Mouse (Mus musculus): Measurements from ENCODE around the gene Fam219b. TPM values are rescaled to one million over a fixed set of nuclear protein-coding genes. Genes with fewer than 3 reads are reported as not detected.

Fam219b gene
- polyA plus RNA-seq, 1 experiment from 2014 or later = 21.0 TPM

DNA sequence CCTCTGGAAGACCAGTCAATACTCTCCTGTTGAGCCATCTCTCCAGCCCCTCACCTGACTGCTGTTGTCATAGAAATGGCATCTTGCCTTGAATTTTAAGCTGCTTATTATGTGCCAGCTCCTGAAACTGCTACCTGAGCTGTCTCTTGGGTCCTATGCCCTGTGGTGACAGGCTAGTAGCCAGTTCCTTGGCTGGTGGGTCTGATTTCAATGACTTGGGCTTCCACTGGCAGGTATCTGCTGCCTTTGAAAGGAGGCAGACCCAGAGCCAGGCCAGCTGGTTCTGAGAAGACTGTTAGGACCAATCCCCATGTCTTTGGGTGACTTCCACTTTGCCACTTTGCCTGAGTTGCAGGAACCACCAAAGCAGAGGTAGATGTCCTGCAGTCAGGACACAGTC is 37.1 kb downstream of the Fam219b start:
- no peak for ATAC-seq (ENCODE audit: low FRiP score, low read depth)
- no peak overlapping the region for H3K9ac ChIP-seq (replicated peaks)
- H3K4me1 ChIP-seq = no peaks in the 10 kb centered on the region
- no peak overlapping the region for H3K4me2 ChIP-seq (replicated peaks)
- no peaks in the 10 kb centered on the region for H3K9me3 ChIP-seq
- H3K4me3 ChIP-seq = no peak overlapping the region
- peaks cover 63% of the 10 kb centered on the region for H3K36me3 ChIP-seq
- H3K27me3 ChIP-seq = no peaks in the 10 kb centered on the region
- no peak overlapping the region for H3K27ac ChIP-seq (replicated peaks)

DNA sequence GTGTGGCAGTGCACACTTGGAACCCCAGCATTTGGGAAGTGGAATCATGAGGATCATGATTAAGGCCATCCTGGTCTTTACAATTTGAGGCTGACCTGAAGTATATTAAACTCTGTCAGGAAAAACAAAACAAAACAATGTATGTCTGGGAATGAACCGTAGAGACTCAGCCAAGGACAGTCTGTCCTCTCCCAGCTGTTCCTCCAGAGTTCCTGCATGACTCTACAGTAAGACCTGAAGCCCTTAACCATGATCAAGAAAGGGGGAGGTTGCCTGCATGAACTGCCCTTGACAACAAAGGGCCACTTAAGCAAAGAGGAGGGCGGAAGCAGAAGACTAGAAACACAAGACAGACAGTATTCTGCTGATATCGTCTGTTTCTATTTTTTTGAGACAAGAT is 38.2 kb downstream of the Fam219b start:
- Histone ChIP-seq H3K27ac (replicated peaks) (no peak overlapping the region), H3K27me3 (no peaks in the 10 kb centered on the region), H3K4me2 (replicated peaks) (no peak overlapping the region), H3K36me3 (peaks cover 67% of the 10 kb centered on the region), H3K9ac (replicated peaks) (no peak overlapping the region), H3K9me3 (no peaks in the 10 kb centered on the region), H3K4me1 (no peaks in the 10 kb centered on the region), H3K4me3 (no peak overlapping the region)
- whole genome bisulfite sequencing = 89% methylated on average over 3 of the region's 3 CpGs
- no peak for ATAC-seq (ENCODE audit: low FRiP score, low read depth)

DNA sequence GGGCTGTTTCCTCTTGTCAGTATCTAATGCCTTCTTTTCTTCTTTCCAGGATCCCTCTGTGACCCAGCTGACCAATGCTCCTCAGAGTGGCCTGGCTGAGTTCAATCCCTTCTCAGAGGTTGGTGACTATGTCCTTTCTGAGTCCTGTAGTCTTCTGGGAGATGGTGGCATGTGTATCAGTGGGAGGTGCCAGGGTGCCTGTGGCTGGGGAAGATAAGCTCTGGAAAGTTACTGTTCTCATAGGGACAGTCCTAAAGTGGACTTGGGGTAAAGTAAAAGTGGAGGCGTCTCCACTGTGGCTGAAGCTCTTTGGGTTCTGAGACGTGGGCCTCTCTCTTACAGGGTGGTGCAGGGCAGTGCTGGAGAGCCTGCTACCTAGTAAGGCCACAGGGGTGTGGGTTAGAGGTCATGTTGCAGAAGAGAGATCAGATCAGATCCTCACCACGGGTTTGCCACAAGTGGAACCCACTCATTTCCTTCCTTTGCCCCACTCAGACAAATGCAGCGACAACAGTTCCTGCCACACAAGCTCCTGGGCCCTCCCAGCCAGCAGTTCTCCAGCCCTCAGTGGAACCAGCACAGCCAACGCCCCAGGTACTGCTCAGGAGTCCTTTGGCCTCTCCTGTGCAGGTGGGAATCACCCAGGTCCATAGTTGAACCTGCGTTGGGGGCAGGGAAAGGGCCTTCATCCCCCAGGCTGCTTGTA is 40.0 kb downstream of the Fam219b start:
- WGBS = 84% methylated on average over 6 of the region's 6 CpGs
- no peak overlapping the region for H3K27ac ChIP-seq (replicated peaks)
- H3K9ac ChIP-seq (replicated peaks) = no peak overlapping the region
- H3K4me1 ChIP-seq = no peaks in the 10 kb centered on the region
- H3K36me3 ChIP-seq = peaks cover 69% of the 10 kb centered on the region
- H3K4me3 ChIP-seq = no peak overlapping the region
- H3K9me3 ChIP-seq = no peaks in the 10 kb centered on the region
- no peak overlapping the region for H3K4me2 ChIP-seq (replicated peaks)
- no peak for ATAC-seq (ENCODE audit: low FRiP score, low read depth)
- no peaks in the 10 kb centered on the region for H3K27me3 ChIP-seq

DNA sequence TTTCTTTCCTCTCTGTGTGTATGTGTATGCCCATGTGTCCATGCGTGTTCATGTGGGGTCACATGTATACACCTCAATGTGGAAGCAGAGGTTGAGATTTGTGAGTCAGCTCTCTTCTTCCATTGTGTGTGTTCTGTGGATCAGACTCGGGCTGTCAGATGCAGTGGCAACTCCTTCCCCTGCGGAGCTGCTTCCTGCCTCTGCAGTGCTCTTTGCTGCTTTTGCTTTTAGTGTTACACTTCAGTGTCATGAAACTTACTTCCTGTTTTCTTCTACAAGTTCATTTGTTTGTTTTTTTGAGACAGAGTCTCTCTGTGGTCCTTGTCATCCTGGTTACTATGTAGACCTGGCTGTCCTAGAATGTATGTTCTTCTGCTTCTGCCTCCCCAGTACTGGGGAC is 47.7 kb downstream of the Fam219b start:
- peaks cover 8% of the 10 kb centered on the region for H3K4me1 ChIP-seq
- no peaks in the 10 kb centered on the region for H3K9me3 ChIP-seq
- H3K9ac ChIP-seq (replicated peaks) = no peak overlapping the region
- H3K27me3 ChIP-seq = no peaks in the 10 kb centered on the region
- H3K36me3 ChIP-seq = peaks cover 60% of the 10 kb centered on the region
- no peak overlapping the region for H3K27ac ChIP-seq (replicated peaks)
- H3K4me2 ChIP-seq (replicated peaks) = no peak overlapping the region
- 85% methylated on average over 3 of the region's 3 CpGs for WGBS
- no peak overlapping the region for H3K4me3 ChIP-seq
- no peak for ATAC-seq (ENCODE audit: low FRiP score, low read depth)

DNA sequence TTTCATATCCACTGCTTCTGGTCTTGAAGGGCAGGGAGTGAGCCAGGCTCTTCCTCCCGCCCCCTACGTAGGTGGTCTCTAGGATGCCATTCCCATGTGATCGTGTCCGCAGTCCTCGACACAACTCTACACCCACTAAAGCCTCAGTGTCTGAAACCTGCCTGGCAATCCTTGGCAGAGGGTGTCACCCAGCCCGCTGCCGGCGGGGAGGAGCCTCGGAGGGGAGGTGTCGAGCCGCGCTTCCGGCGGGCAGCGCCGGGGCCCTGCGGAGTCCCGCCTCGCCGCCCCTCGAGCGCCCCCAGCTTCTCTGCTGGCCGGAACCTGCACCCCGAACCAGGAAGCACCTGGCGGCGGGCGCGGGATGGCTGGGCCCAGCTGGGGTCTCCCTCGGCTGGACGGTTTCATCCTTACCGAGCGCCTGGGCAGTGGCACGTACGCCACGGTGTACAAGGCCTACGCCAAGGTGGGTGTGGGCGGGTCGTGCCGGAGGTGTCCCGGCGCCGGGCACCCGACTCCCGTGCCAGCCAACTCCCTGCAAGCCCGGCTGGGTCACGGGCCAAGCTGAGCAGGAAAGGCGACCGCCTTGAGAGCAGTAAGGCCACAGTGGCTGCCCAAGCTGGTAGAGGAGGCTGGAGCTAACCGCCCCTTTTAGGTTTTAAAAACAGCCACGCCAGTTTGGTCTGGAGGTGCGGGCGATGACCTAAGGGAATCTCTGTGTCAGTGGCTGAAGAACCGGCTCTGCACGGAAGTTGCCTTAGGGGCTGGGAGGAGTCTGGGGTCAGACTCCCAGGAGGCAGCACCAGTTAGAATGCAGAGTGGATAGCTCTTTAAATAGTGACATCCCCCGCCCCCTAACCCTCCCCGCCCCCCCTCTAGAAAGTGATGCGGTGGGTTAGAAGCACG is 52.1 kb downstream of the Fam219b start, which contains the start of gene Ulk3:
Gene Ulk3 (plus strand): TSS at position 229 of the 903 bp plus-strand sequence.
- WGBS = 1% methylated on average over 58 of the region's 58 CpGs
- peaks cover 13% of the 10 kb centered on the region for H3K4me1 ChIP-seq
- peaks cover 23% of the 10 kb centered on the region for H3K36me3 ChIP-seq
- peak; percentile 82 for ATAC-seq (ENCODE audit: low FRiP score, low read depth)
- peak within 1 kb of the TSS; percentile 86 for H3K9ac ChIP-seq (replicated peaks)
- no peaks in the 10 kb centered on the region for H3K27me3 ChIP-seq
- peak within 1 kb of the TSS; percentile 70 for H3K27ac ChIP-seq (replicated peaks)
- peak within 1 kb of the TSS; percentile 80 for H3K4me3 ChIP-seq
- peak within 1 kb of the TSS; percentile 94 for H3K4me2 ChIP-seq (replicated peaks)
- H3K9me3 ChIP-seq = no peaks in the 10 kb centered on the region

DNA sequence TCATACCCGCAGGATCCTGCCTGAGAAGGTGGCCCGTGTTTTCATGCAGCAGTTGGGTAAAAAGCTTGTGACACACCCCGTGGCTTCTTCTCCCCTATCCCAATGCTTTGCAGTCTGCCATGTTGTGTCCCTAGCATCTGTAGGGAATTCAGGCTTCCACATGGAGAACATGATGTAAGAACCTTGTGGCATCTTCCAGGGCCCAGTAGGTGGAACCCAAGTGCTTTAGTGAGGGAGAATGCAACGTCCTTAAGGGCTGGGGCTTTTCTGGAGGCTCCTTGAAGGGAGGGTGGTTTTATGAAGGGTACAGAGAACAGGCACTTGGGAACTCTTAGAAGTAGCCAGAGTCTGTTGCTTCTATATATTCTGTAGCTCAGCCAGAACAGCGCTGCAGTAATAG is 53.4 kb downstream of the Fam219b start:
- peaks cover 13% of the 10 kb centered on the region for H3K4me1 ChIP-seq
- peaks cover 25% of the 10 kb centered on the region for H3K36me3 ChIP-seq
- H3K27ac ChIP-seq (replicated peaks) = no peak overlapping the region
- no peak overlapping the region for H3K4me3 ChIP-seq
- no peaks in the 10 kb centered on the region for H3K9me3 ChIP-seq
- no peak for ATAC-seq (ENCODE audit: low FRiP score, low read depth)
- H3K27me3 ChIP-seq = 0 out of 2 replicates have a peak, but pooled peaks cover 4% of the 10 kb centered on the region
- H3K4me2 ChIP-seq (replicated peaks) = peak overlapping the region; percentile 94; the same call in 1 of the 2 replicates
- WGBS = 30% methylated on average over 5 of the region's 5 CpGs
- no peak overlapping the region for H3K9ac ChIP-seq (replicated peaks)

Other genes starting within 250 kb of the Fam219b start
- gene Ppcdc, start 97.4 kb upstream of the Fam219b start, polyA plus RNA-seq (2016; fragmentation: Nextera tagmentation; extraction: Ambion mirVana) = 21.9 and 23.3 TPM in 2 replicates
- 48.6 and 49.8 TPM in 2 replicates for gene Scamp5, start 69.5 kb upstream of the Fam219b start, polyA plus RNA-seq (2016; fragmentation: Nextera tagmentation; extraction: Ambion mirVana)
- gene Rpp25, start 33.5 kb upstream of the Fam219b start, polyA plus RNA-seq (2016; fragmentation: Nextera tagmentation; extraction: Ambion mirVana) = 13.8 and 17.0 TPM in 2 replicates
- gene Cox5a, start 16.3 kb upstream of the Fam219b start, polyA plus RNA-seq (2016; fragmentation: Nextera tagmentation; extraction: Ambion mirVana) = 705 and 706 TPM in 2 replicates
- gene Mpi, start 15.2 kb downstream of the Fam219b start, polyA plus RNA-seq (2016; fragmentation: Nextera tagmentation; extraction: Ambion mirVana) = 65.7 and 67.3 TPM in 2 replicates
- gene Scamp2, start 23.4 kb downstream of the Fam219b start, polyA plus RNA-seq (2016; fragmentation: Nextera tagmentation; extraction: Ambion mirVana) = 57.6 and 62.6 TPM in 2 replicates
- gene Ulk3, start 51.9 kb downstream of the Fam219b start, polyA plus RNA-seq (2016; fragmentation: Nextera tagmentation; extraction: Ambion mirVana) = 21.6 and 22.9 TPM in 2 replicates
- 3.7 and 4.8 TPM in 2 replicates for gene Cplx3, start 68.8 kb downstream of the Fam219b start, polyA plus RNA-seq (2016; fragmentation: Nextera tagmentation; extraction: Ambion mirVana)
- 0.10 TPM in 1 of 2 replicates, not detected in the other for gene Lman1l, start 83.2 kb downstream of the Fam219b start, polyA plus RNA-seq (2016; fragmentation: Nextera tagmentation; extraction: Ambion mirVana)
- 35.3 and 40.0 TPM in 2 replicates for gene Csk, start 116.1 kb downstream of the Fam219b start, polyA plus RNA-seq (2016; fragmentation: Nextera tagmentation; extraction: Ambion mirVana)
- not detected in 2 replicates for gene Cyp1a2, start 146.2 kb downstream of the Fam219b start, polyA plus RNA-seq (2016; fragmentation: Nextera tagmentation; extraction: Ambion mirVana)
- gene Cyp1a1, start 150.4 kb downstream of the Fam219b start, polyA plus RNA-seq (2016; fragmentation: Nextera tagmentation; extraction: Ambion mirVana) = not detected in 2 replicates
- gene Edc3, start 171.0 kb downstream of the Fam219b start, polyA plus RNA-seq (2016; fragmentation: Nextera tagmentation; extraction: Ambion mirVana) = 40.9 and 41.1 TPM in 2 replicates
- 90.0 and 94.7 TPM in 2 replicates for gene Clk3, start 228.3 kb downstream of the Fam219b start, polyA plus RNA-seq (2016; fragmentation: Nextera tagmentation; extraction: Ambion mirVana)

All from midbrain, embryonic 12.5 days (tissue).